Mouse (Mus musculus) limb, embryonic 13.5 days (tissue): ENCODE measurements around the gene Runx2. TPM values are rescaled to one million over a fixed set of nuclear protein-coding genes. Genes with fewer than 3 reads are reported as not detected.

Source experiments
- ATAC-seq: fragments of 200-750 bp; cut with Nextera tagmentation; 2 replicates; pipeline ENCODE4 v1.8.0; 2017; ENCODE audit warnings: low read depth, moderate number of reproducible peaks, moderate TSS enrichment; ENCODE audit not compliant: low FRiP score
- H3K27ac ChIP-seq: fragments of 300-500 bp; sonication (generic); 2 replicates; pipeline ENCODE4 v1.5.1; 2015; ENCODE audit warnings: inconsistent platforms, mild to moderate bottlenecking, moderate library complexity
- H3K27me3 ChIP-seq: fragments of 300-500 bp; sonication (generic); 2 replicates; pipeline ENCODE4 v1.6.1; 2015; ENCODE audit warnings: mild to moderate bottlenecking, inconsistent platforms
- H3K36me3 ChIP-seq: fragments of 300-500 bp; sonication (generic); 2 replicates; pipeline ENCODE4 v1.6.1; 2015; ENCODE audit warnings: inconsistent platforms, mild to moderate bottlenecking, moderate library complexity
- H3K4me1 ChIP-seq: fragments of 300-500 bp; sonication (generic); 2 replicates; pipeline ENCODE4 v1.6.1; 2015; ENCODE audit warnings: inconsistent platforms
- H3K4me2 ChIP-seq: fragments of 300-500 bp; sonication (generic); replicated peaks from 2 replicates; pipeline ENCODE4 v1.6.1; 2015; ENCODE audit warnings: inconsistent platforms, mild to moderate bottlenecking, moderate library complexity
- H3K4me3 ChIP-seq: fragments of 300-500 bp; sonication (generic); 2 replicates; pipeline ENCODE4 v1.5.1; 2015; ENCODE audit warnings: moderate library complexity, mild to moderate bottlenecking, inconsistent platforms
- H3K9ac ChIP-seq: fragments of 300-500 bp; sonication (generic); 2 replicates; pipeline ENCODE4 v1.6.1; 2015; ENCODE audit warnings: mild to moderate bottlenecking, inconsistent platforms
- H3K9me3 ChIP-seq: fragments of 300-500 bp; sonication (generic); 2 replicates; pipeline ENCODE4 v1.6.1; 2016; ENCODE audit warnings: inconsistent platforms
- WGBS: fragments of 180-500 bp; shearing (Covaris S2); methylation state at CpG from one replicate; pipeline ENCODE4 v1.1.7; 2015; 5-methylcytosine and 5-hydroxymethylcytosine counted together
- polyA plus RNA-seq: library from polyadenylated mRNA; unstranded; fragments of >200 nt; fragmentation: Nextera tagmentation; extraction: Ambion mirVana; gene quantifications from 2 replicates; pipeline ENCODE4 v1.2.1, GENCODE M21; 2015

The Runx2 gene
- polyA plus RNA-seq, 1 experiment from 2014 or later, result 15.1 TPM

DNA sequence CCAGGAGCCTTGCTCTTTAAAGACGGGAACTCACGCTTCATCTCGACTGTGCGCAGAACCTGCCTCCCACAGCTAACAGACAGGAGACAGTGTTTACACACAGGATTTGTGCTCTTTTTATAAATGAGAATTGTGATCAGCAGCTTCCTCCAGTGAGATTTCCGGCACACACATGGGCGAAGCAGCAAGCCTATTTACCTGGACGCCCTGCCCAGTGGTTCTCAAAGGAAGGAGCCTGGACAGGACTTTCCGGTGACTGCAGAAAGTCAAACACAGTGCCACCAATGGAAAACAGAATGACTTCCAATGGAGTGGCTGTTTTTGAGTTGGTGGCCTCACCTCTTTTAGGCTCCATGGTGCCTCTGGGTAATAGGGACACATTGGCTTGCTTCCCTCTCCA is 163.0 kb downstream of the Runx2 start:
- H3K9ac ChIP-seq, result no peak overlapping the region
- no peaks in the 10 kb centered on the region for H3K36me3 ChIP-seq
- WGBS, result 84% methylated on average over 8 of the region's 8 CpGs
- no peaks in the 10 kb centered on the region for H3K4me1 ChIP-seq
- H3K4me3 ChIP-seq, result no peak overlapping the region
- H3K9me3 ChIP-seq, result no peaks in the 10 kb centered on the region
- no peaks in the 10 kb centered on the region; the same call in 1 of the 2 replicates for H3K27me3 ChIP-seq
- no peak overlapping the region for H3K27ac ChIP-seq
- H3K4me2 ChIP-seq, result no peak overlapping the region
- no peak for ATAC-seq

DNA sequence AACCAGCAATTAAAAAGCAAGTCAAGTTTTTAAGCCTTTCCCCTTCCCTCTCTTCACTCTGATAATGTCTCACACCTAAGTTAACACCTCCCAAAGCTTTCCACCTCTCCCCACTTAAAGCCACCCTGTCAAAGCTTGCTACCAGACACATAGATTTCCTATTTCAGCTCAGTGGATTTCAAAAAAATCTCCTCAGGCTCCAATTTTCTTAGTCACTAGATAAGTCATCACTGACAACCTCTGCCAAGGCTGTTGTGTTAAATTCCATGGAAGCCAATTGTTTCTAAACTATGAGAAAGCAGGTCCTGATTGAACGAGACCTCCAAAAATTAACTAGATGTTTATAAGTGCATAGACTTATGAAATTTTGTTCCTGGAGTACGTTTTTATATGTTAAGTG is 164.2 kb downstream of the Runx2 start:
- Histone ChIP-seq H3K4me1 (no peaks in the 10 kb centered on the region), H3K36me3 (no peaks in the 10 kb centered on the region), H3K27me3 (no peaks in the 10 kb centered on the region; the same call in 1 of the 2 replicates), H3K4me3 (no peak overlapping the region), H3K9ac (no peak overlapping the region), H3K27ac (no peak overlapping the region), H3K4me2 (no peak overlapping the region), H3K9me3 (no peaks in the 10 kb centered on the region)
- ATAC-seq, result no peak
- 73% methylated on average over 2 of the region's 2 CpGs for WGBS

DNA sequence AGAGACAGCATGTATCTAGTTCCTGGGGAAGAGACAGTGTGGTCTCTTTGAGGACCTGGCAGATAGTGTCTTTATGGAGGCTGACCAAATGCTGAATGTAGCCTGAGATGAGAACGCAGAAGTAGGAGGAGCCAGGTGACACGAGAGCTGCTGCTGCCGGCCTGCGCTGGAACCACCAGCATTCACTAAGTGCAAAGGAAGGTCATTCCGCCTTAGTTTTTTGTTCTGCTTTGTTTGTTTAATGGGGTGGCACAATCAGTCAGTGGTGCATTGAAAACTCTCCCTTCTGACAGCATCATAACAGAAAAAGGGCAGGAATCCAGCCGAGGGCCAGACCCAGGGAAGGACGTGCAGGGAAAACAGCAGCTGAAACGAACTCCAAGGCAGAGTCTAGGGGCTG is 165.5 kb downstream of the Runx2 start:
- Histone ChIP-seq H3K36me3 (no peaks in the 10 kb centered on the region), H3K27ac (no peak overlapping the region), H3K9ac (no peak overlapping the region), H3K4me1 (no peaks in the 10 kb centered on the region), H3K4me3 (no peak overlapping the region), H3K9me3 (no peaks in the 10 kb centered on the region), H3K27me3 (no peaks in the 10 kb centered on the region; the same call in 1 of the 2 replicates), H3K4me2 (no peak overlapping the region)
- ATAC-seq, result no peak
- WGBS, result 49% methylated on average over 8 of the region's 8 CpGs

DNA sequence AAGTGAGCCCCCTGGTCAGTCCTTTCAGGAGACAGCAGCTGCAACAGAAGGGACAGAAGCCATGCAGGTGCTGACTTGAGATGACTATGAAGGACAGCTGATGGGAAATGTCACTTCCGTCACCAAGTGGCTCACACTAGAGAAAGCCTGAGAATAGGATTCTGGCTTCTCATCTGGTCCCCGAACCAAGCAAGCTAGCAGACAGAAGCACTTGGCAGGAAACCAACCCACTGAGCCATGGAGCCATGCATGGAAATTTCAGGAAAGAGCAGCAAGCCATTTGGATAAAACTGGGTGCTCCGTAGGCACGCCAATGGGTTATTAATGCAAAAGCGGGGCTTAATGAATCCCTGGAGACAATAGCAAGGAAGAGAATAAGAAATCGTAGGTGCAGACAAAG is 166.7 kb downstream of the Runx2 start:
- Histone ChIP-seq H3K9me3 (no peaks in the 10 kb centered on the region), H3K4me1 (no peaks in the 10 kb centered on the region), H3K27ac (no peak overlapping the region), H3K9ac (no peak overlapping the region), H3K4me3 (no peak overlapping the region), H3K4me2 (no peak overlapping the region), H3K27me3 (no peaks in the 10 kb centered on the region; the same call in 1 of the 2 replicates), H3K36me3 (no peaks in the 10 kb centered on the region)
- 90% methylated on average over 6 of the region's 6 CpGs for WGBS
- no peak for ATAC-seq

DNA sequence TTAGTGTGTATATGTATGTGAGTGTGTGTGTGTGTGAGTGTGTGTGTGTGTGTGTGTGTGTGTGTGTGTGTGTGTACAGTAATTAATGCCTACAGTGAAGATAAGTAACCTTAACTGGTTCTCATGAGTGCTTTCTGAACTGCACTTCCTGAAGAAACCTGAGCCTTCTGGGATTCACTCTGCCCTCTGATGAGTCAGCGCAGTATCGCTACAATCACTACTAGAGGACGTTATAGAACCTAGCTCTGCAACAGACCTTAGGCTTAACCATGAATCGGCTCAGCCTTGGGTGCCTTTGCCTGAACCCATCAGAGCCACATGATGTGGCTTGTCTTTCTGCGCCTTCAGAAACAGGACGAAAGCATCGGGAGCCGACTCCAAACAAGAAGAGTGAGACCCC is 169.5 kb downstream of the Runx2 start:
- no peak for ATAC-seq
- 84% methylated on average over 8 of the region's 8 CpGs for WGBS
- H3K4me3 ChIP-seq, result no peak overlapping the region
- no peaks in the 10 kb centered on the region for H3K9me3 ChIP-seq
- no peak overlapping the region for H3K4me2 ChIP-seq
- no peak overlapping the region for H3K9ac ChIP-seq
- no peaks in the 10 kb centered on the region for H3K36me3 ChIP-seq
- no peak overlapping the region for H3K27ac ChIP-seq
- H3K27me3 ChIP-seq, result no peaks in the 10 kb centered on the region; the same call in 1 of the 2 replicates
- H3K4me1 ChIP-seq, result no peaks in the 10 kb centered on the region

DNA sequence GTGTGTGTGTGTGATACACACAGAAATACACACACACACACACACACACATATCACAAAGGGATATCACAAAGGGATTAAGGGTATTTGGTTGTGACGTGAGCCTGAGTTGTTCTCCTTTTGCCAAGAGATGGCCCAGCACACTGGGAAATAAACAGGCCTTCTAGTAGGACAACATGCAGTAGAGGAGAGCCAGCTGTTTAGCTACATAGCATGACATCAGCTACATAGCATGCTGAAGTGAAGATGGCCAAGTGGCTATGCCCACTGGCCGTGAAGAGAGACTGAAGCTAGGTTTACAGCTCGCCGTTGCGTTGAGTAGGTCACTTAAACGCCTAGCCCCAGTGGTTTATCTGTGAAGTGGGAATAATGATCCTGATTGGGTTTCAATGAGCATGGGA is 171.3 kb downstream of the Runx2 start:
- 89% methylated on average over 6 of the region's 6 CpGs for WGBS
- no peaks in the 10 kb centered on the region for H3K9me3 ChIP-seq
- H3K27ac ChIP-seq, result no peak overlapping the region
- no peaks in the 10 kb centered on the region; the same call in 1 of the 2 replicates for H3K36me3 ChIP-seq
- no peaks in the 10 kb centered on the region for H3K4me1 ChIP-seq
- no peak overlapping the region for H3K4me2 ChIP-seq
- H3K4me3 ChIP-seq, result no peak overlapping the region
- H3K27me3 ChIP-seq, result no peaks in the 10 kb centered on the region
- H3K9ac ChIP-seq, result no peak overlapping the region
- no peak for ATAC-seq

DNA sequence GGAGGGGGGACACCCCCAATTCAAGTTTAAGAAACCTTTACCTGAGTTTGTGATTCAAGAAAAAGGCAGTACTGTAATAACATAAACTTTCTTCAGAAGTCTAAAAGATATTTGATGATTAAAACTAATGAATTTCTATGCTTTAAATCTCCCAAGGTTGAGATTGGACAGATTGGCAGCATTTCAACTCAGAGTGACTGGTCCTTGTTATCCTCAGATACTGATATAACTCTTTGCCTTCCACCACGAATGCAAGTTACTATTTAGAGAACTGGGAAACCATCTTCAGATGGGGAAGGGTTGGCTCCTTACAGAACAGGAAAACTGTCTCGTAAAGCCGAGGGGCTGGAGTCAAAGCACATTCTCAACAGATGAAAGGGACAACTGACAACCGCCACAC is 172.5 kb downstream of the Runx2 start:
- H3K36me3 ChIP-seq, result no peaks in the 10 kb centered on the region; the same call in 1 of the 2 replicates
- no peak overlapping the region for H3K27ac ChIP-seq
- no peak overlapping the region for H3K4me3 ChIP-seq
- no peak for ATAC-seq
- no peak overlapping the region for H3K9ac ChIP-seq
- WGBS, result 70% methylated on average over 4 of the region's 4 CpGs
- H3K27me3 ChIP-seq, result 0 out of 2 replicates have a peak, but pooled peaks cover 1% of the 10 kb centered on the region
- H3K9me3 ChIP-seq, result no peaks in the 10 kb centered on the region
- H3K4me2 ChIP-seq, result no peak overlapping the region
- peaks cover 4% of the 10 kb centered on the region; the same call in 1 of the 2 replicates for H3K4me1 ChIP-seq

DNA sequence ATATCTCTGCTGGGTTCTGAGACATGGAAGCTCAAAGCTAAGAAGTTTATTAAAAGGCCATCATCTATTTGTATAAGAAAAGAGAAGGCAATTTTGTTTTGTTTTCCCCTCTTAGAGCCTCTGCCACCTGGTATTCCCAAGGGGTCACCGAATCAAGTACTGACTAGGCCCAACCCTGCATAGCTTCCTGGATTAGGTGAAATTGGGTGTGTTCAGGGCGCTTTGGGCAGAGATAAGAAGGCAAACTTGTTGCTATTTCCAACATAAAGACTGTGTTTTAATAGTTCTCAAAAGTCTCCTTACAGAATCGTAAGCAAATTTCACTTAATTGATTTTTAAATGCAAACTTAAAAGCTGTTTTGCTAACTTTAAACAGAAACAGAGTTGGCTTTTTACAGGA is 173.7 kb downstream of the Runx2 start:
- Histone ChIP-seq H3K9me3 (no peaks in the 10 kb centered on the region), H3K4me3 (no peak overlapping the region), H3K27ac (no peak overlapping the region), H3K36me3 (no peaks in the 10 kb centered on the region; the same call in 1 of the 2 replicates), H3K4me1 (peaks cover 6% of the 10 kb centered on the region; the same call in 1 of the 2 replicates), H3K9ac (no peak overlapping the region), H3K4me2 (no peak overlapping the region), H3K27me3 (peaks cover 7% of the 10 kb centered on the region; the same call in 1 of the 2 replicates)
- ATAC-seq, result no peak
- 77% methylated on average over 3 of the region's 3 CpGs for WGBS

DNA sequence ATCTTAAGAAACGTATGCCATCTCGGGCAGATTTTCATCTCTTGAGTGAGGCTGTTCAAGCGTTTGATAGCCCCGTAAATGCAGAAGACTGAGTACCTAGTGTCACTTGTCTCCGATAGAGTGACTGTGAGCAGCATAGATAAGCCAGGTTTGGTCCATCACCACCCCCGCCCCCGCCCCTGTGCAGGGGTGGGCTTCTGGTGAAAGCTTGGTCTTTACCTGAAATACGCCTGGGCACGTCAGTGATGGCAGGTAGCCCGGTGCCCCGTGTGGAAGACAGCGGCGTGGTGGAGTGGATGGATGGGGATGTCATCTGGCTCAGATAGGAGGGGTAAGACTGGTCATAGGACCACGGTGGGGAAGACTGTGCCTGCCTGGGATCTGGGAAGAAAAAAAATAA is 175.2 kb downstream of the Runx2 start:
- no peak for ATAC-seq
- no peaks in the 10 kb centered on the region; the same call in 1 of the 2 replicates for H3K36me3 ChIP-seq
- H3K4me3 ChIP-seq, result no peak overlapping the region
- no peak overlapping the region for H3K9ac ChIP-seq
- H3K4me1 ChIP-seq, result peaks cover 8% of the 10 kb centered on the region; the same call in 1 of the 2 replicates
- no peak overlapping the region for H3K4me2 ChIP-seq
- no peak overlapping the region for H3K27ac ChIP-seq
- 92% methylated on average over 14 of the region's 14 CpGs for WGBS
- no peaks in the 10 kb centered on the region for H3K9me3 ChIP-seq
- H3K27me3 ChIP-seq, result peaks cover 13% of the 10 kb centered on the region; the same call in 1 of the 2 replicates

DNA sequence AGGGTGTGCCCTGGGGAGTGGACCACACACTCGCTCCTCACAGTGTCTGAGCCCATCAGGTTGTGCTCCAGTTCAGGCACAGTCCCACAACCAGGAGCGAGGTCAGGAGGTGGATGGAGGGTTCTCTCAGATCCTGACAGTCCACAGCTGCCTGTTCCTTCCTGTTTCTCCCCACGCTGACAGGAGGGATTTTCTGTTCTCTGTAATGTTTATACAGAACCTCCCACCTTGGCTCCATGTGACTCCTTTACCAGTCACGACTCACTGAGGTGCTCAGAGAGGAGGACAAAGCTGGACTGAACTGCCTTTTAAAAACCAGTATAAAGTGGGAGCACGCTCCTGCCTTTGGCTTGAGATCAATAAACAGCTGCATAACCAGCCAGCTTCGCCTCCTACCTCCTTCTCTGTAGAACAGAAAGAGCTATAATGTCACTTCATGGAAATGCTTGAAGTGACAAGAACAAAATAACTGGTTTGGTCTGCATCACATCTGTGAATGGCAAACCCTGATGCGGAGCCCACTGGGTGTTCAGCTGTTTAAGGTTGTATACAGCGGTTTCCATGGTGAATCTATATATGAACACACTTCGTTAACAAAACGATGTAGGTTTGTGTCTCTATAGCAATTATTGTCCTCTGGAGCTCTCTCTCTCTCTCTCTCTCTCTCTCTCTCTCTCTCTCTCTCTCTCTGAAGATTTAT is 177.3 kb downstream of the Runx2 start:
- Histone ChIP-seq H3K27ac (no peak overlapping the region), H3K4me2 (no peak overlapping the region), H3K36me3 (no peaks in the 10 kb centered on the region; the same call in 1 of the 2 replicates), H3K9ac (no peak overlapping the region), H3K27me3 (peaks cover 21% of the 10 kb centered on the region; the same call in 1 of the 2 replicates), H3K4me1 (peaks cover 16% of the 10 kb centered on the region), H3K4me3 (no peak overlapping the region), H3K9me3 (no peaks in the 10 kb centered on the region)
- WGBS, result 62% methylated on average over 10 of the region's 10 CpGs
- ATAC-seq, result no peak

DNA sequence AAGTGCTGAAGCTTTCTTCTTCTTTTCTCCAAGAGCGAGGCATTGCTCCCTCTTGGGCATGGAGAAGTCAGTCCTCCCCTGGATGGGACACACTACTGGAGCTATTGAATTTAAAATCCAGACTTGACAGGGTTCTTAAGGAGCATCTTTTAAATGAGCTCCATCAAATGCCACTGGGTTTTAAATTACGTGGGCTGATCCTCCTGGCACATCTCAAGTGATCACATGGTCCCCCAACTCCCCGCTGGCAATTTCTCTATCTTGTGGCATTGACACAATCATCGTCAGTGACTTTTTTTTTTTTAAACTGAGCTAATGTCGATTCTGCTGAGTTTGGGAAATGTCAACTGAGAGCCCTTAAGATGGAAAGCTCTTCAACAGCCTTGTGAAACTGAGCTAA is 180.1 kb downstream of the Runx2 start:
- Histone ChIP-seq H3K36me3 (no peaks in the 10 kb centered on the region; the same call in 1 of the 2 replicates), H3K4me1 (peaks cover 16% of the 10 kb centered on the region), H3K27me3 (peaks cover 21% of the 10 kb centered on the region; the same call in 1 of the 2 replicates), H3K9me3 (no peaks in the 10 kb centered on the region), H3K27ac (no peak overlapping the region), H3K4me2 (no peak overlapping the region), H3K4me3 (no peak overlapping the region), H3K9ac (no peak overlapping the region)
- ATAC-seq, result no peak
- 69% methylated on average over 5 of the region's 5 CpGs for WGBS

DNA sequence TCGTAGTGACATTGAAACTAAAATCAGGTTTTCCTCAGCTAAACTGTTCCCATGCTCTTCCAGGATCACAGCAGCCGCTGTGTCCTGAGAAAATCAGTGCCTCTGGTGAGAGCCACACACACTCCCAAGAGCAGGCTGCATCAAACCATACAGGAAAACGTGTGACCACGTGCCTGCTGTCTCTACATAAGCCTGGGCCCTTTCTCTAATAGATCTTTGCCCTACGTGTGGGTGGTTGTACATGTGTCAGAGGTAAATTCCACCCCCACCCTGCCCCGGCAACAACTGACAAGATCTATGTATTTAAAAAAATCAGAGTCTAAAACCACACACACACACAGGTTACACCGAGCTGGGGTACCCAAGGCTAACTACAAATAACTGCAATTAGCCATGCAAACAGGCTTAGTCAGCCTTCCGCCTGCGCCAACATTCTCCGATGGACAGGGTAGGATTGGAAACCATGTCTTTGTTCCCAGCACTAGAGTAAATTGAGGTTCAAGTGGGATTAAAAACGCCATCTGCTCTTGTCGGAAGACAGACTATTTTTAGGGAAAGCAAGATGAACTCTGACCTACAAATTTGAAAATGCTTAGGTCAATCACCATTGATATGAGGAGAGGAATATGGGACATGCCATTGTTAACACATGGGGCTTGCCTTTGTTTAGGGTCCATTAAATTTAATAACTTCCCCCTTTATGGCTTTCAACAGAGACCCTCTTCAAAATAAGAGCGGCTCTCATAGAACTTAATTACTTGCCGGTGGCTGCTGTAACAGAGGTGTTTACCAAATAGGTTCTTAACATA is 180.8 kb downstream of the Runx2 start:
- Histone ChIP-seq H3K4me3 (no peak overlapping the region), H3K27ac (no peak overlapping the region), H3K9me3 (no peaks in the 10 kb centered on the region), H3K9ac (no peak overlapping the region), H3K4me1 (peaks cover 16% of the 10 kb centered on the region), H3K4me2 (no peak overlapping the region), H3K36me3 (no peaks in the 10 kb centered on the region; the same call in 1 of the 2 replicates), H3K27me3 (peaks cover 21% of the 10 kb centered on the region; the same call in 1 of the 2 replicates)
- no peak for ATAC-seq
- WGBS, result 53% methylated on average over 14 of the region's 14 CpGs
